Mouse (Mus musculus) olfactory bulb, adult 2 months (tissue): ENCODE results near the gene Map6.

ENCODE experiments used
- CTCF ChIP-seq: fragments of 200-500 bp; IDR thresholded peaks from 2 replicates; pipeline ENCODE4 v1.5.1; 2012; ENCODE audit warnings: low read depth, mild to moderate bottlenecking, low read length, moderate library complexity; ENCODE audit not compliant: insufficient read depth
- POLR2A ChIP-seq: fragments of 200-500 bp; IDR thresholded peaks from 2 replicates; pipeline ENCODE4 v1.6.1; 2012; ENCODE audit warnings: mild to moderate bottlenecking, low read depth, low read length, moderate library complexity; ENCODE audit not compliant: insufficient read depth

- TF ChIP-seq CTCF (peak; percentile 35; the same call in 1 of the 2 replicates), POLR2A (no peak)
These were observed 34.7 kb upstream of the Map6 start for GRCm38 (mm10) chr7:99232571-99232970.
